10 mouse cellular contexts compared by ENCODE assay signal in genomic region chr11:118971470-118972034, GRCm38 (mm10). TPM values are rescaled to one million over a fixed set of nuclear protein-coding genes. Genes with fewer than 3 reads are reported as not detected.
DNase-seq lines count a peak whose midpoint lies in the region; ATAC-seq and TF ChIP-seq lines count a peak whose summit lies in the region.
"Had no signal": no experiment of that assay in that cellular context is flagged by ENCODE, and none has a peak within 500 bp of the region (broad histone marks: within the 10 kb centered on the region; RNA-seq: fewer than 3 reads in every experiment).

No protein-coding gene starts in this region.

- H3K36me3 ChIP-seq in kidney, adult 2 months (ENCODE audit: control insufficient read depth, insufficient read depth, low read length): no peaks in the 10 kb centered on the region
- no peaks in the 10 kb centered on the region for H3K36me3 ChIP-seq in kidney, embryonic 16.5 days (ENCODE audit: insufficient read depth, low read length)
- no peaks in the 10 kb centered on the region for H3K36me3 ChIP-seq in liver, embryonic 14.5 days (replicated peaks; ENCODE audit: control insufficient read depth, insufficient read depth, low read depth)
- H3K36me3 ChIP-seq: liver, embryonic 13.5 days; stomach, embryonic 15.5 days had no signal

- H3K4me2 ChIP-seq in kidney, embryonic 16.5 days (replicated peaks; ENCODE audit: low read depth, low read length): no peak overlapping the region
- H3K4me2 ChIP-seq in liver, embryonic 14.5 days (ENCODE audit: low read depth): no peak overlapping the region
- H3K4me2 ChIP-seq: liver, embryonic 13.5 days; stomach, embryonic 15.5 days had no signal

- H3K27me3 ChIP-seq in kidney, adult 2 months (replicated peaks; ENCODE audit: control insufficient read depth, insufficient read depth, low read length): no peaks in the 10 kb centered on the region
- peaks cover 11% of the 10 kb centered on the region; the same call in 1 of the 2 replicates for H3K27me3 ChIP-seq in kidney, embryonic 16.5 days (ENCODE audit: insufficient read depth, low read length)
- H3K27me3 ChIP-seq in liver, embryonic 14.5 days (ENCODE audit: control insufficient read depth, insufficient read depth, low read length): no peaks in the 10 kb centered on the region

- TF ChIP-seq CTCF in kidney, adult 2 months (conservative IDR thresholded peaks at IDR 0.05; ENCODE audit: insufficient read depth, insufficient read length, low read depth, low read length): peak; percentile 68
- peak; percentile 90 for TF ChIP-seq CTCF in liver, embryonic 14.5 days (IDR thresholded peaks at IDR 0.05; ENCODE audit: low read depth)

- H3K4me1 ChIP-seq in kidney, adult 2 months (ENCODE audit: control insufficient read depth, insufficient read depth, low read length): no peaks in the 10 kb centered on the region
- H3K4me1 ChIP-seq in kidney, embryonic 16.5 days (ENCODE audit: insufficient read depth, low read length): peaks cover 5% of the 10 kb centered on the region; the same call in 1 of the 2 replicates
- H3K4me1 ChIP-seq in liver, embryonic 14.5 days (replicated peaks; ENCODE audit: control insufficient read depth in 2 of 2, insufficient read depth in 2 of 2, low read length in 1 of 2): peaks cover 0 to 3% of the 10 kb centered on the region in 2 experiments; a peak in 1 of 4 replicates
- H3K4me1 ChIP-seq: liver, embryonic 13.5 days; stomach, embryonic 15.5 days had no signal

- no peaks in the 10 kb centered on the region for H3K9me3 ChIP-seq in kidney, embryonic 16.5 days (ENCODE audit: low read length)
- no peaks in the 10 kb centered on the region for H3K9me3 ChIP-seq in liver, embryonic 14.5 days (ENCODE audit: control insufficient read depth, low read length)
- H3K9me3 ChIP-seq: liver, embryonic 13.5 days; stomach, embryonic 15.5 days had no signal

- peak; percentile 27 for DNase-seq in kidney, adult 2 months
- peak; percentile 62 for DNase-seq in 3134 (ENCODE audit: extremely low read depth, insufficient read length, low spot score)
- DNase-seq in A20 (ENCODE audit: low read depth, low spot score): peak; percentile 57
- peak; percentile 17 for DNase-seq in c-Kit-positive CD71-positive TER-119-positive erythroid progenitor cells, embryonic 14.5 days (ENCODE audit: low spot score)
- no peak for DNase-seq in liver, embryonic 14.5 days (ENCODE audit: low read depth in 3 of 3, low spot score in 3 of 3)
- peak; percentile 54 to 57 for DNase-seq in thymus, postnatal 36 days
- DNase-seq in layer of hippocampus, postnatal 36 days: no peak
- DNase-seq: liver, embryonic 13.5 days had no signal

- no peak for TF ChIP-seq POLR2A in kidney, adult 2 months (IDR thresholded peaks at IDR 0.05; ENCODE audit: low read depth, low read length)

- no peak for ATAC-seq in kidney, embryonic 16.5 days (ENCODE audit: low FRiP score, low TSS enrichment)
- no peak for ATAC-seq in liver, embryonic 14.5 days (ENCODE audit: insufficient read depth)

- TF ChIP-seq EP300 in liver, embryonic 14.5 days (IDR thresholded peaks at IDR 0.05; ENCODE audit: low read depth): no peak

- 39% methylated on average over 20 of the region's 20 CpGs for WGBS in kidney, adult 2 months
- 39% methylated on average over 20 of the region's 20 CpGs for WGBS in kidney, embryonic 16.5 days
- 30% methylated on average over 20 of the region's 20 CpGs for WGBS in liver, embryonic 14.5 days (ENCODE audit: insufficient replicate concordance)

- H3K9ac ChIP-seq in kidney, embryonic 16.5 days (replicated peaks; ENCODE audit: low read length): no peak overlapping the region
- no peak overlapping the region for H3K9ac ChIP-seq in liver, embryonic 14.5 days (replicated peaks)
- H3K9ac ChIP-seq: liver, embryonic 13.5 days; stomach, embryonic 15.5 days had no signal

- H3K4me3 ChIP-seq in kidney, adult 2 months (ENCODE audit: insufficient read depth, low read depth, low read length): no peak overlapping the region
- no peak overlapping the region for H3K4me3 ChIP-seq in kidney, embryonic 16.5 days (ENCODE audit: low read length)
- no peak overlapping the region for H3K4me3 ChIP-seq in liver, embryonic 14.5 days (ENCODE audit: insufficient read depth in 1 of 2, low read depth in 2 of 2, low read length in 2 of 2)
- H3K4me3 ChIP-seq: liver, embryonic 13.5 days; stomach, embryonic 15.5 days had no signal

- no peak overlapping the region for H3K27ac ChIP-seq in kidney, adult 2 months (ENCODE audit: insufficient read depth, low read depth, low read length)
- H3K27ac ChIP-seq in kidney, embryonic 16.5 days (ENCODE audit: low read length): no peak overlapping the region
- no peak overlapping the region for H3K27ac ChIP-seq in liver, embryonic 14.5 days
- H3K27ac ChIP-seq: liver, embryonic 13.5 days; stomach, embryonic 15.5 days had no signal

RNA-seq across cellular contexts. Expression of gene Enpp7, which starts 16.4 kb away (rescaled TPM):
- polyA plus RNA-seq in kidney, adult 2 months (2012; rRNA removed): not detected in 2 replicates
- polyA plus RNA-seq in kidney, embryonic 16.5 days (2015; fragmentation: Nextera tagmentation; extraction: Ambion mirVana): not detected in 2 replicates
- not detected in 2 replicates for polyA plus RNA-seq in liver, embryonic 14.5 days (2012; rRNA removed)
- polyA plus RNA-seq in liver, embryonic 14.5 days (2014; fragmentation: Nextera tagmentation; extraction: Ambion mirVana): not detected in 2 replicates
- not detected for total RNA-seq in layer of hippocampus, postnatal 36 days (2021)
- polyA plus RNA-seq: liver, embryonic 13.5 days; stomach, embryonic 15.5 days had no signal

RNA-seq across cellular contexts. Expression of gene Cbx2, which starts 51.2 kb away (rescaled TPM):
- polyA plus RNA-seq in kidney, adult 2 months (2012; rRNA removed): 3.5 and 3.9 TPM in 2 replicates
- polyA plus RNA-seq in kidney, embryonic 16.5 days (2015; fragmentation: Nextera tagmentation; extraction: Ambion mirVana): 35.5 and 37.3 TPM in 2 replicates
- 1.4 and 1.7 TPM in 2 replicates for polyA plus RNA-seq in liver, embryonic 14.5 days (2012; rRNA removed)
- 1.8 and 2.4 TPM in 2 replicates for polyA plus RNA-seq in liver, embryonic 14.5 days (2014; fragmentation: Nextera tagmentation; extraction: Ambion mirVana)
- total RNA-seq in layer of hippocampus, postnatal 36 days (2021): 1 to 10 TPM; 4.0 to 4.4 TPM

Comparison
In these comparisons a context has a peak if more than half of its experiments do, and no peak if none do; other contexts are left out.
1. DNase-seq: peak in kidney, adult 2 months (single experiment), 3134 (single experiment), A20 (single experiment), c-Kit-positive CD71-positive TER-119-positive erythroid progenitor cells, embryonic 14.5 days (single experiment) and thymus, postnatal 36 days (2 of 2); none in liver, embryonic 14.5 days (0 of 3) and layer of hippocampus, postnatal 36 days (0 of 2).